Mouse (Mus musculus): ENCODE measurements around the gene Eif4e2. TPM values are rescaled to one million over a fixed set of nuclear protein-coding genes. Genes with fewer than 3 reads are reported as not detected.

Gene Eif4e2
- polyA plus RNA-seq, 1 experiment from 2014 or later: 101 TPM

- peaks cover 41% of the 10 kb centered on the region for H3K27me3 ChIP-seq
- WGBS (ENCODE audit: insufficient replicate concordance): 67% methylated on average over 7 of the region's 7 CpGs
- H3K9me3 ChIP-seq (replicated peaks): no peaks in the 10 kb centered on the region
- no peak within 1 kb of the TSS for H3K4me3 ChIP-seq (replicated peaks)
- no peak within 1 kb of the TSS for H3K9ac ChIP-seq
- no peak within 1 kb of the TSS for H3K4me2 ChIP-seq
- H3K27ac ChIP-seq: no peak within 1 kb of the TSS
- H3K4me1 ChIP-seq (replicated peaks): no peaks in the 10 kb centered on the region
- ATAC-seq (ENCODE audit: low read depth) (no peak), DNase-seq (no peak)
- H3K36me3 ChIP-seq: no peaks in the 10 kb centered on the region
Measured at GRCm38 (mm10) chr1:87204465-87204864, 9.2 kb upstream of the Eif4e2 start, which contains the start of gene Chrng. Gene Chrng (plus strand): TSS chr1:87204657.

- no peak for ATAC-seq (ENCODE audit: low read depth)
- no peaks in the 10 kb centered on the region for H3K9me3 ChIP-seq (replicated peaks)
- no peak overlapping the region for H3K9ac ChIP-seq
- no peak overlapping the region for H3K4me2 ChIP-seq
- H3K4me1 ChIP-seq (replicated peaks): no peaks in the 10 kb centered on the region
- peaks cover 41% of the 10 kb centered on the region for H3K27me3 ChIP-seq
- H3K4me3 ChIP-seq (replicated peaks): no peak overlapping the region
- no peak overlapping the region for H3K27ac ChIP-seq
- H3K36me3 ChIP-seq: no peaks in the 10 kb centered on the region
- no peak for DNase-seq
- WGBS (ENCODE audit: insufficient replicate concordance): 32% methylated on average over 6 of the region's 6 CpGs
Measured at GRCm38 (mm10) chr1:87205038-87205437, 8.7 kb upstream of the Eif4e2 start.

DNA sequence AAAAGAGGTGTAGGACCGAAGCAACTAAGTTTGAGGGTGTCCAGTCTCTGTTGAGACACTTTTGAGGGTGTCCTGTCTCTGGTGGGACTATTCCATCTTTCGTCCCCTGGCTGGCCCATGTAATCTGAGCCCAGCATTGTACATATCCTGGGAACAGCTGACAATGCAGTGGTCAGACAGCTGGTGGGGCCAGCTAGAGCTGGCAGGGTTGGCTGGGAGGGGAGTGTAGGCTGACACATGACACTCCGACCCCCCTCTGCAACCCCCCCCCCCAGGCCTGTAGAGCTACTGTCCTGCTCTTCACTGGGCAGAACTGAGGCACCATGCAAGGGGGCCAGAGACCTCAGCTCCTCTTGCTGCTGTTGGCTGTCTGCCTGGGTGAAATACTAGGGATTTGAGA, 8.2 kb upstream of the Eif4e2 start:
- Histone ChIP-seq H3K27me3 (peaks cover 41% of the 10 kb centered on the region), H3K9ac (no peak overlapping the region), H3K27ac (no peak overlapping the region), H3K36me3 (no peaks in the 10 kb centered on the region), H3K4me2 (no peak overlapping the region), H3K4me3 (replicated peaks) (no peak overlapping the region), H3K4me1 (replicated peaks) (no peaks in the 10 kb centered on the region), H3K9me3 (replicated peaks) (no peaks in the 10 kb centered on the region)
- WGBS (ENCODE audit: insufficient replicate concordance): 38% methylated on average over 3 of the region's 3 CpGs
- DNase-seq (no peak), ATAC-seq (ENCODE audit: low read depth) (no peak)

DNA sequence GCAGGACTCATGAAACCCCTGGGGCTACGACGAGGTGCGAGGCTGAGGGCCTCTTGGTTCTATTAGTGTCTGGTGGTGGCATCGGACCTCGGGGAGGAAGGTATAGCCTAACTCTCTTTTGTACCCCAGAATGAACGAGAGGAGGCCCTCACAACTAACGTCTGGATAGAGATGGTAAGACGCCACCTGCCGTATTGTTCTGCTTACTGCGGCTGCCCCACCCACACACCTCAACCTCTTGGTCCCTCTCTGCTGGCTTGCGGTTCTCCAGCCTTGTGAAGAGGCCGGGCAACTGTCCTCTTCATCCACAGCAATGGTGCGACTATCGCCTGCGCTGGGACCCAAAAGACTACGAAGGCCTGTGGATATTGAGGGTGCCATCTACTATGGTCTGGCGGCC, 7.4 kb upstream of the Eif4e2 start:
- no peaks in the 10 kb centered on the region for H3K36me3 ChIP-seq
- H3K27me3 ChIP-seq: peaks cover 41% of the 10 kb centered on the region
- H3K9me3 ChIP-seq (replicated peaks): no peaks in the 10 kb centered on the region
- ATAC-seq (ENCODE audit: low read depth) (no peak), DNase-seq (no peak)
- WGBS (ENCODE audit: insufficient replicate concordance): 23% methylated on average over 17 of the region's 17 CpGs
- no peak overlapping the region for H3K9ac ChIP-seq
- no peak overlapping the region for H3K4me2 ChIP-seq
- no peak overlapping the region for H3K27ac ChIP-seq
- no peak overlapping the region for H3K4me3 ChIP-seq (replicated peaks)
- no peaks in the 10 kb centered on the region for H3K4me1 ChIP-seq (replicated peaks)

- H3K9me3 ChIP-seq (replicated peaks): no peaks in the 10 kb centered on the region
- WGBS (ENCODE audit: insufficient replicate concordance): 66% methylated on average over 4 of the region's 4 CpGs
- no peak overlapping the region for H3K4me2 ChIP-seq
- DNase-seq (no peak), ATAC-seq (ENCODE audit: low read depth) (no peak)
- no peak overlapping the region for H3K9ac ChIP-seq
- no peaks in the 10 kb centered on the region for H3K36me3 ChIP-seq
- no peak overlapping the region for H3K4me3 ChIP-seq (replicated peaks)
- no peak overlapping the region for H3K27ac ChIP-seq
- peaks cover 28% of the 10 kb centered on the region for H3K4me1 ChIP-seq (replicated peaks)
- peaks cover 18% of the 10 kb centered on the region for H3K27me3 ChIP-seq
Measured at GRCm38 (mm10) chr1:87211431-87211830, 2.3 kb upstream of the Eif4e2 start.

DNA sequence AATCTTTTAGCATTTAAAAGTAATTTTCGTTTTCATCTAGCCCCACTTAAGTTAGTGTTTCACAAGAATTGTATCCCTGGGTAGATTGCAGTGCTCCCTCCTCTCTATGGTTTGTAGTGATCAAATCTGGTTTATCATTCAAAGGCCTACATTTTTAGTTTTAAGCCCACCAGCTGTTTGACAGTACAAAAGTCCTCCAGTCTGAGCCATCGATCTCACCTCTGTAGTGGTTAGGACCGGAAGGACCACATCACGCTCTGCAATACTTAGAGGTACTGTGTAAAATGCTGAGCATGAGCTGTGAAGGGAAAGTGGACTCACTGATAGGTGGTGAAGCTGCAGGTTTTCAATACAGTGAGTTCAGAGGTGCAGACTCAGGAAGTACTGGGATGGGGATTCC, 1.0 kb downstream of the Eif4e2 start:
- WGBS (ENCODE audit: insufficient replicate concordance): 10% methylated on average over 4 of the region's 4 CpGs
- no peak for DNase-seq
- H3K9ac ChIP-seq: peak overlapping the region; percentile 99

GRCm38 (mm10) chr1:87217938-87218337, 4.2 kb downstream of the Eif4e2 start:
- H3K36me3 ChIP-seq: peaks cover 47% of the 10 kb centered on the region
- H3K27ac ChIP-seq: no peak overlapping the region
- H3K4me2 ChIP-seq: no peak overlapping the region
- DNase-seq (no peak), ATAC-seq (ENCODE audit: low read depth) (no peak)
- H3K9ac ChIP-seq: no peak overlapping the region
- H3K4me3 ChIP-seq (replicated peaks): no peak overlapping the region
- no peaks in the 10 kb centered on the region for H3K9me3 ChIP-seq (replicated peaks)
- no peaks in the 10 kb centered on the region for H3K27me3 ChIP-seq
- peaks cover 45% of the 10 kb centered on the region for H3K4me1 ChIP-seq (replicated peaks)
- 53% methylated on average over 3 of the region's 3 CpGs for WGBS (ENCODE audit: insufficient replicate concordance)

More for the DNA sequence above, 1.0 kb downstream of the Eif4e2 start:
- H3K9me3 ChIP-seq (replicated peaks): no peaks in the 10 kb centered on the region
- no peaks in the 10 kb centered on the region for H3K27me3 ChIP-seq
- H3K4me3 ChIP-seq (replicated peaks): peak overlapping the region; percentile 95
- ATAC-seq (ENCODE audit: low read depth): no peak
- H3K4me2 ChIP-seq: peak overlapping the region; percentile 83
- peaks cover 16% of the 10 kb centered on the region for H3K36me3 ChIP-seq
- H3K4me1 ChIP-seq (replicated peaks): peaks cover 47% of the 10 kb centered on the region
- peak overlapping the region; percentile 99 for H3K27ac ChIP-seq

GRCm38 (mm10) chr1:87225739-87226138, 12.0 kb downstream of the Eif4e2 start:
- Histone ChIP-seq H3K9ac (no peak overlapping the region), H3K4me1 (replicated peaks) (no peaks in the 10 kb centered on the region), H3K4me3 (replicated peaks) (no peak overlapping the region), H3K27ac (no peak overlapping the region), H3K9me3 (replicated peaks) (no peaks in the 10 kb centered on the region), H3K27me3 (no peaks in the 10 kb centered on the region), H3K4me2 (no peak overlapping the region), H3K36me3 (peaks cover 92% of the 10 kb centered on the region)
- WGBS (ENCODE audit: insufficient replicate concordance): 89% methylated on average over 8 of the region's 8 CpGs
- ATAC-seq (ENCODE audit: low read depth): no peak
- no peak for DNase-seq

DNA sequence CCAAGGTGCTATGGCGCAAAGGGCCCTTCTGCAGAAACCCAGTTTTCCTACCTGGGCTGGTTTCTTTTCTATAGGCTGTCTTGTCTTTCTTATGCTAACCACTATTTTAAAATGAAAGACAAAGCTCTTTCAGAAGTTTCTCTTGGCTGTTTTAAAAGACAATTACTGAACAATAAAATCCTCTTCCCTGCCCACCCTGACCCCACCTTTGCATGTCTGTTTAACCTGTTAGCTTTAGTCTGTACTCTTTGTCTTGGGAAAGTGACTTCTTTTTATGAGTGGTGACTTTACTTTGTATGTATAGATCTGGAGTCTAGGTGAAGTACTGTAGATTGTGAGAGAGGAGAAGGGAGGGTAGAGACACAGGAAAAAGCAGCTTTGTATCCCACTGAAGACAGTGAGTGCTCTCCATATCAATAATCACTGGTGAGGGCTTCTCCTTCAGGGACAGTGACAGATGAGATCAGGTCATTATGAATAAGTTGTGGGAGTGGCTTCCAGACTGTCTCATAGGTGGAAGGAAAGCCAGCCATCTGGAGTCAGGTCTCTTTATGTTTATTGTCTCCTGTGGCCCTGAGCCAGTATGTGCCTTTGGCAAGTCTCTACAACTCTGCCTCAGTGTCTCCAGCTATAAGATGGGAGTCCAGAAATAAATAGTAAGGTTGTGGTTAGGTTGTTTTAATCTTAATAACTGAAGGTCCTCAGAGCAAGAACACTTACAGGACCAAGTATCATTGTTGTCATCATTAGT, 12.9 kb downstream of the Eif4e2 start:
- peaks cover 85% of the 10 kb centered on the region for H3K36me3 ChIP-seq
- no peaks in the 10 kb centered on the region for H3K9me3 ChIP-seq (replicated peaks)
- no peak for ATAC-seq (ENCODE audit: low read depth)
- H3K27ac ChIP-seq: no peak overlapping the region
- 93% methylated on average over 1 of the region's 1 CpGs for WGBS (ENCODE audit: insufficient replicate concordance)
- DNase-seq: no peak
- H3K9ac ChIP-seq: no peak overlapping the region
- H3K4me3 ChIP-seq (replicated peaks): no peak overlapping the region
- no peaks in the 10 kb centered on the region for H3K27me3 ChIP-seq
- no peak overlapping the region for H3K4me2 ChIP-seq
- H3K4me1 ChIP-seq (replicated peaks): no peaks in the 10 kb centered on the region

GRCm38 (mm10) chr1:87227160-87227550, 13.4 kb downstream of the Eif4e2 start:
- no peak overlapping the region for H3K27ac ChIP-seq
- H3K4me2 ChIP-seq: no peak overlapping the region
- H3K4me3 ChIP-seq (replicated peaks): no peak overlapping the region
- ATAC-seq (ENCODE audit: low read depth) (no peak), DNase-seq (no peak)
- no peak overlapping the region for H3K9ac ChIP-seq
- H3K9me3 ChIP-seq (replicated peaks): no peaks in the 10 kb centered on the region
- peaks cover 84% of the 10 kb centered on the region for H3K36me3 ChIP-seq
- H3K27me3 ChIP-seq: no peaks in the 10 kb centered on the region
- WGBS (ENCODE audit: insufficient replicate concordance): 79% methylated on average over 3 of the region's 3 CpGs
- no peaks in the 10 kb centered on the region for H3K4me1 ChIP-seq (replicated peaks)

DNA sequence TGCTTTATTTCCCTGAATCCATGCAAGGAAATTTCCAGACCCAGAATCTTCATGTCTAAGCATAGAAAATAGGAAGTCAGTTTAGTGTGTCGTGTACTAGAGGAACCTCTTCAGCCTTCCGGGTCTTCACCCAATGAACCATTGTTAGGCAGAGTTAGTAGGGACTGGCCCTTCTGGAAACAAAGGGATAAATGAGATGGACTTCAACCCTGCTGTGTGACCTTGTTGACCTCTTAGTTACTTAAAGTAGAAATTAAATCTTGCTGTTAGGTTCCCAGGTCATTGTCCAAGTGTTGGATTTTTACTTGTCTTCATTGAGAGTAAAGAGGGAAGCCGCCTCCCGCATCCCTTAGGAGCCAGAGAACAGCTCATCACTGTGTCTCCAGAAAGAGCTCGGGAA, 16.9 kb downstream of the Eif4e2 start:
- Histone ChIP-seq H3K4me2 (no peak overlapping the region), H3K36me3 (peaks cover 57% of the 10 kb centered on the region), H3K9me3 (replicated peaks) (no peaks in the 10 kb centered on the region), H3K27ac (no peak overlapping the region), H3K4me3 (replicated peaks) (no peak overlapping the region), H3K27me3 (no peaks in the 10 kb centered on the region), H3K4me1 (replicated peaks) (no peaks in the 10 kb centered on the region), H3K9ac (no peak overlapping the region)
- 78% methylated on average over 5 of the region's 5 CpGs for WGBS (ENCODE audit: insufficient replicate concordance)
- no peak for DNase-seq
- ATAC-seq (ENCODE audit: low read depth): no peak

DNA sequence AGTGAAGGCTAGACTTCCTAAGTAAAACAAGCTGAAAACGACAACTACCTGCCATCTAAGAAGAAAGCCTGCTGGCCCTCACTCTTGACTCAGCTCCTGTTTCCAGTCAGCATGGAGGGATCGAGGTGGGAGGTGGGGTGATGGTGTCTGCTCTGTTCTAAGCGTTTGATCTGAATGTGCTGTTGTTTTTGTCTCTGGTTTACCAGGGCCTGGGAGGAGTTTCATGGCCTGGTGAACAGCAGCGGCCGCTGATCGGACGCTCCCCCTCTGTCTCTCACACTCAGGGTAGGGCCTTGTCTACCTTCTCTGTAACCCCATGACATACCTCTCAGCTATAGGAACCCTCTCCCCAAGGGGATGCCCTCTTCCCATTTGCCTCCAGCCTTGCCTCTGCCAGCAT, 18.5 kb downstream of the Eif4e2 start:
- DNase-seq (no peak), ATAC-seq (ENCODE audit: low read depth) (no peak)
- Histone ChIP-seq H3K4me3 (replicated peaks) (no peak overlapping the region), H3K36me3 (peaks cover 52% of the 10 kb centered on the region), H3K4me2 (no peak overlapping the region), H3K4me1 (replicated peaks) (no peaks in the 10 kb centered on the region), H3K27me3 (no peaks in the 10 kb centered on the region), H3K9me3 (replicated peaks) (no peaks in the 10 kb centered on the region), H3K27ac (no peak overlapping the region), H3K9ac (no peak overlapping the region)
- WGBS (ENCODE audit: insufficient replicate concordance): 73% methylated on average over 7 of the region's 7 CpGs
